Mouse (Mus musculus) induced T-regulatory cell, adult 2 months (primary cell): ENCODE data around the gene Gas2l2.

ENCODE experiments used
- DNase-seq: peaks from one replicate; pipeline ENCODE4 v3.0.0-alpha.2; 2012; ENCODE audit warnings: low read depth

Gas2l2 gene

GRCm38 (mm10) chr11:83394802-83395439, 34.3 kb downstream of the Gas2l2 start:
- no peak for DNase-seq

- DNase-seq: no peak
Measured at GRCm38 (mm10) chr11:83393062-83393461, 36.2 kb downstream of the Gas2l2 start.

GRCm38 (mm10) chr11:83383532-83383887, 45.7 kb downstream of the Gas2l2 start:
- no peak for DNase-seq

- no peak for DNase-seq
Measured at GRCm38 (mm10) chr11:83382876-83383531, 46.3 kb downstream of the Gas2l2 start.

- no peak for DNase-seq
Measured at GRCm38 (mm10) chr11:83379745-83380341, 49.4 kb downstream of the Gas2l2 start.
